Mouse (Mus musculus): Measurements from ENCODE around the gene Stx8. TPM values are rescaled to one million over a fixed set of nuclear protein-coding genes. Genes with fewer than 3 reads are reported as not detected.

The Stx8 gene
- polyA plus RNA-seq, 1 experiment from 2014 or later = 48.6 TPM

GRCm38 (mm10) chr11:68142296-68142695 lies 176.3 kb downstream of the Stx8 start:
- ATAC-seq (ENCODE audit: insufficient read depth) (no peak), DNase-seq (no peak)
- no peak overlapping the region for H3K9ac ChIP-seq
- H3K9me3 ChIP-seq (ENCODE audit: low read depth, low read length) = no peaks in the 10 kb centered on the region
- H3K36me3 ChIP-seq (ENCODE audit: insufficient read depth) = no peaks in the 10 kb centered on the region
- no peak overlapping the region for H3K27ac ChIP-seq (ENCODE audit: low read depth)
- no peak for TF ChIP-seq CTCF (IDR thresholded peaks at IDR 0.05; ENCODE audit: low read depth)
- WGBS = 26% methylated on average over 8 of the region's 8 CpGs
- H3K4me1 ChIP-seq (ENCODE audit: insufficient read depth) = peaks cover 15% of the 10 kb centered on the region
- H3K4me2 ChIP-seq = no peak overlapping the region
- no peak overlapping the region for H3K4me3 ChIP-seq (ENCODE audit: low read depth, low read length)
- no peaks in the 10 kb centered on the region for H3K27me3 ChIP-seq (ENCODE audit: insufficient read depth, low read length)

DNA sequence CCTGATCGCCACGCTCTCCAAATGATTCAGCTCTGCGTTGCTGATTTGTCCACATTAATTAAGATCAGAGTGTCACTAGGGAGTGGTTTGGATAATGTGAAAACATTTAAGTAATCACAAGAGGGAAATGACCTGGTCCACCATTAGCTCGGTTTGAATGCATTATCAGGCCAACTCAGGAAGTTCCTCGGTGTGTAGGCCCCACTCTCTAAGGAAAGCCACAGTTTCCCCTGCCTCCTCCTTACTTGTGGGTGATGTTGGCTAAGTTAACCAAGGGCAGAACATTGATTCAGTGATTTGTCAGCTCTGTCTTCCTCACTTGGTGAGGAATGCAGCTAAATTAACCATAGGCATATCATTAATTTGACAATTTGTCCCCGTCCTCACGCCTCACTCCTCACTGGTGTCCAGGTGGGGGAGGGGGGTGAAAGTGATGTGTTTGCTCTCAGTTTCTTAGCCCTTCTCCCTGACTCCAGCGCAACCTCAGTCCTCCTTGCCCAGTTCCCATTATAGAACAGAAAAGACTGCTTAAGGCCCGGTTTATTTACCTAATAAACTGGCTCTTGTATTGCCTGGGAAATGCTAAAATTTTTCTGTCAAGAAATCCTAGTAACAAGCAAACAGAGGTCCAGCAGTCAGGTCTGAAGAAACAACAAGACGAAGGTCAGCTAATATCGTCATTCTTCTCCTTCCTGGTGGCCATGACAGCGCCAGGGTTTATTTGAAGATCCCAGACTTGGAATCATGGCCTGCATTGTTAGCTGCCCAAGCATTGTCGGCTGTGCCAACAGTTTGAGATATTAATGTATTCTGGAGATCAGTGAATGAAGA lies 178.5 kb downstream of the Stx8 start:
- DNase-seq (no peak), ATAC-seq (ENCODE audit: insufficient read depth) (no peak)
- no peak overlapping the region for H3K4me2 ChIP-seq
- no peaks in the 10 kb centered on the region for H3K36me3 ChIP-seq (ENCODE audit: insufficient read depth)
- H3K9me3 ChIP-seq (ENCODE audit: low read depth, low read length) = no peaks in the 10 kb centered on the region
- WGBS = 36% methylated on average over 13 of the region's 13 CpGs
- H3K9ac ChIP-seq = no peak overlapping the region
- H3K27me3 ChIP-seq (ENCODE audit: insufficient read depth, low read length) = no peaks in the 10 kb centered on the region
- peaks cover 15% of the 10 kb centered on the region for H3K4me1 ChIP-seq (ENCODE audit: insufficient read depth)
- H3K4me3 ChIP-seq (ENCODE audit: low read depth, low read length) = no peak overlapping the region
- H3K27ac ChIP-seq (ENCODE audit: low read depth) = no peak overlapping the region
- TF ChIP-seq CTCF (IDR thresholded peaks at IDR 0.05; ENCODE audit: low read depth) = no peak

DNA sequence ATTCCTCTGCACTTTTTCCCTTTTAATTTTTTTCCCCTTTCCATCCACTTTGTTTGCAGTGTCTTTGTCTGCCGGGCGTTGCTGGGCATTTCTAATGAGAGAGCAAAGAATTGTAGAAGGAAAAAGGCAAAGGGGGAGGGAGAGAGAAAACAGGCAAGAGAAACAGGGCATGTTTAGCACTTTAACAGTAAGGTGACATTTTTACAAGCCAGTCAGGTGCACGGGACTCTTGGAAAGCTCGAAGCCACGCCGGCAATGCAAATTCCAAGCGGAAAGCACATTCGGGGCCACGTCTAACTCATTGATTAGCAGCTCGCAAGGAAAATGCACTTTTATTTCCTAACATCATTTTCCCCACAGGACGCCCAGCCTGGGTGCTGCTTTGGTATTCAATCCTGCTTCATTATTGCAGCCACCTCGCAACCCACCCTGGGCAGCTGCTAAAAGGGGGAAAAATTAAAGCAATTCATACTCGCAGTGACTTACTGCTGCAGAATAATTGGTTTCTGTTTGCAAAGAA lies 179.1 kb downstream of the Stx8 start:
- no peak for ATAC-seq (ENCODE audit: insufficient read depth)
- no peak overlapping the region for H3K4me2 ChIP-seq
- H3K9ac ChIP-seq = no peak overlapping the region
- H3K4me3 ChIP-seq (ENCODE audit: low read depth, low read length) = no peak overlapping the region
- H3K36me3 ChIP-seq (ENCODE audit: insufficient read depth) = no peaks in the 10 kb centered on the region
- DNase-seq = no peak
- no peaks in the 10 kb centered on the region for H3K9me3 ChIP-seq (ENCODE audit: low read depth, low read length)
- no peaks in the 10 kb centered on the region for H3K27me3 ChIP-seq (ENCODE audit: insufficient read depth, low read length)
- no peak for TF ChIP-seq CTCF (IDR thresholded peaks at IDR 0.05; ENCODE audit: low read depth)
- H3K27ac ChIP-seq (ENCODE audit: low read depth) = 0 out of 2 replicates have a peak overlapping the region, but pooled peaks have one; percentile 6
- 37% methylated on average over 13 of the region's 13 CpGs for WGBS
- peaks cover 15% of the 10 kb centered on the region for H3K4me1 ChIP-seq (ENCODE audit: insufficient read depth)

- ATAC-seq (ENCODE audit: insufficient read depth) = no peak
- Histone ChIP-seq H3K27ac (ENCODE audit: low read depth) (peak overlapping the region; percentile 6; the same call in 1 of the 2 replicates), H3K27me3 (ENCODE audit: insufficient read depth, low read length) (no peaks in the 10 kb centered on the region), H3K9ac (no peak overlapping the region), H3K4me2 (no peak overlapping the region), H3K4me3 (ENCODE audit: low read depth, low read length) (no peak overlapping the region), H3K4me1 (ENCODE audit: insufficient read depth) (peaks cover 15% of the 10 kb centered on the region), H3K9me3 (ENCODE audit: low read depth, low read length) (no peaks in the 10 kb centered on the region), H3K36me3 (ENCODE audit: insufficient read depth) (no peaks in the 10 kb centered on the region)
- no peak for TF ChIP-seq CTCF (IDR thresholded peaks at IDR 0.05; ENCODE audit: low read depth)
- WGBS = 39% methylated on average over 17 of the region's 17 CpGs
- no peak for DNase-seq
These were observed 179.8 kb downstream of the Stx8 start for GRCm38 (mm10) chr11:68145586-68146455.

DNA sequence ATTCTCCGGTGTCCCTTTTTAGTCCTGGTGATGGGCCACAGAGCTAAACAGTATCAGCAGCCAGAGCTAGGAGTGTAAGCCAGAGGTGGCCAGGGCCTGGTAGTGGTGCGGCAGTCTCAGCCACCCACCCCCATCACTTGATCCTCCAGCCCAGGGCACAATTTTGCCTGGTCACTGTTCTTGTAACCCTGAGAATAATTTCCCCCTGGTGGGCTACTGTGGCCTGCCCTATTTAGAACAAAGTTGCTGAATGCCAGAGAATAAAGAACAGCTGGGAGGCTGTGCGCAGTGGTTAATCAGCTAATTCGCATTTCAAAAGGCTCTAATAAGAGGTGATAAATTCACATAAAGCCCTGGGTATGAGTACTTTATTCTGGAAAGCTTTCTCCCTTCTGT lies 180.5 kb downstream of the Stx8 start:
- Histone ChIP-seq H3K27ac (ENCODE audit: low read depth) (no peak overlapping the region; the same call in 1 of the 2 replicates), H3K9ac (no peak overlapping the region), H3K4me2 (no peak overlapping the region), H3K9me3 (ENCODE audit: low read depth, low read length) (no peaks in the 10 kb centered on the region), H3K27me3 (ENCODE audit: insufficient read depth, low read length) (no peaks in the 10 kb centered on the region), H3K36me3 (ENCODE audit: insufficient read depth) (no peaks in the 10 kb centered on the region), H3K4me3 (ENCODE audit: low read depth, low read length) (no peak overlapping the region), H3K4me1 (ENCODE audit: insufficient read depth) (peaks cover 19% of the 10 kb centered on the region)
- no peak for TF ChIP-seq CTCF (IDR thresholded peaks at IDR 0.05; ENCODE audit: low read depth)
- DNase-seq = no peak
- WGBS = 75% methylated on average over 4 of the region's 4 CpGs
- ATAC-seq (ENCODE audit: insufficient read depth) = no peak

DNA sequence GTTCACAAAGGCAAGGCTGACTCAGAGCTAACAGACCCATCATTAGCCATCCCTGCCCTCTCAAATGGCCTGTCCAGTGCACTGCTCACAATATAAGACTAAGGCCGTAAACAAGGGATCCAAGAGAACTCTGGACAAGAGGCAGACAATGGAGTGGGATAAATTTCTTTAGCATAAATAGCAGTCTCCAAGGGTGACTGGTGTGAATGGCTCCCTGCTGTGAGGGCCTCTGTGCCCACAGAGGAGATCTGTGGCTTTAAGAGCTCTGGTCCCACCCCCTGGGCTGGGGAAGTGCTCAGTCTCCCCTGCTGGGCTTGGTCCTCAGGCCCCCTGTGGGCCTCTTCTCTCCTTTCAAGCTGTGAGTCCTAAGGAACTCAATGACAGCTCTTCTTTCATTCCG lies 184.9 kb downstream of the Stx8 start:
- DNase-seq = peak; percentile 42
- Histone ChIP-seq H3K36me3 (ENCODE audit: insufficient read depth) (no peaks in the 10 kb centered on the region), H3K9ac (no peak overlapping the region), H3K4me3 (ENCODE audit: low read depth, low read length) (no peak overlapping the region), H3K27me3 (ENCODE audit: insufficient read depth, low read length) (no peaks in the 10 kb centered on the region), H3K9me3 (ENCODE audit: low read depth, low read length) (no peaks in the 10 kb centered on the region), H3K4me2 (no peak overlapping the region), H3K27ac (ENCODE audit: low read depth) (no peak overlapping the region), H3K4me1 (ENCODE audit: insufficient read depth) (peaks cover 8% of the 10 kb centered on the region)
- no peak; the same call in 1 of the 2 replicates for ATAC-seq (ENCODE audit: insufficient read depth)
- no peak for TF ChIP-seq CTCF (IDR thresholded peaks at IDR 0.05; ENCODE audit: low read depth)
- WGBS = 56% methylated on average over 2 of the region's 2 CpGs

DNA sequence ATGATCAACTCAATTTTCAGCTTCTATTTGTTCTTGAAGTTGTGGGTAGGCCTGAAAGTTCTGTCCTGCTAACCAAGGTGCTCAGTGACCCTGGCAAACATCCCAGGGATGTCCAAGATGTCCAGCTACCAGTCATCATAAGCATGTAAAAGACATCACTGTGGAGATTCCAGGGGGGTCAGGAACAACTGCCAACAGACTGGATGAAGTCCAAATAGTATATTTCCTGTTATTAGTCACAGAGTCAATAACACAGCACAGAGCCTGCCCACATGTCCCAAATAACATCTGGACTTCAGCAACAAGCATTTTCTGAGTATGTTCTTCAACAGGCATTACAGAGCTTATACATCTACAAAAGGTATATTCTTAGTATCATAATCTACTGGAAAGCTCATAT lies 189.8 kb downstream of the Stx8 start:
- H3K4me1 ChIP-seq (ENCODE audit: insufficient read depth) = peaks cover 4% of the 10 kb centered on the region; the same call in 1 of the 2 replicates
- no peaks in the 10 kb centered on the region for H3K36me3 ChIP-seq (ENCODE audit: insufficient read depth)
- H3K9ac ChIP-seq = no peak overlapping the region
- no peak overlapping the region for H3K27ac ChIP-seq (ENCODE audit: low read depth)
- H3K4me2 ChIP-seq = no peak overlapping the region
- TF ChIP-seq CTCF (IDR thresholded peaks at IDR 0.05; ENCODE audit: low read depth) = no peak
- DNase-seq = peak; percentile 60
- ATAC-seq (ENCODE audit: insufficient read depth) = no peak
- H3K27me3 ChIP-seq (ENCODE audit: insufficient read depth, low read length) = no peaks in the 10 kb centered on the region
- H3K4me3 ChIP-seq (ENCODE audit: low read depth, low read length) = no peak overlapping the region
- H3K9me3 ChIP-seq (ENCODE audit: low read depth, low read length) = no peaks in the 10 kb centered on the region
